Mouse (Mus musculus): ENCODE measurements at regions not wholly inside any gene's neighbourhood (a gene's known extent, or its start where the extent isn't known, plus 50 kb on each side); places are given as distances from the start of the nearest gene placed in this dataset.

DNA sequence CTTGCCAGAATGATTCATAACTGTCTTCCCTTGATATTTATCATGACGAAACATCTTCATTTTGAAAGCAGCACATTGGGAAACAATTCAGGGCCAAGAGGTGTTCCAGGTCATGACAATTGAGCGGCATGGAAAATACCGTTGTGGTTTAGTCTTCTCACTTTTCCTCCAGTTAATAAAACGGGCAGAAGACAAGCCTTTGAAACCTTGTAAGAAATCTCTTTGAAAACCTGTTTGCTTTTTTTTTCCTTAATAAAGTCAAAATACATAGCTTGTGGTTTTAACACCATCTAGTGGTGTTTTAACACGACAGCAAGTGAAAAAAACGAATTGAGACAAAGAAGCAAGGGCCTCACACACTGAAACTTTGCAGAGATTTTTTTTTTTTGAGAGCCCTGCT lies 1389.0 kb upstream of the Acvr2a start:
- ATAC-seq (replicated peaks; ENCODE audit: low FRiP score, low read depth) (no peak), DNase-seq (ENCODE audit: low spot score) (peak; percentile 65)
- H3K4me1 ChIP-seq (replicated peaks; ENCODE audit: insufficient read depth, low read length): no peaks in the 10 kb centered on the region
- H3K27ac ChIP-seq: no peak overlapping the region
- H3K27me3 ChIP-seq (ENCODE audit: insufficient read depth, low read length): no peaks in the 10 kb centered on the region
- H3K4me2 ChIP-seq (ENCODE audit: low read length): no peak overlapping the region
- no peak overlapping the region for H3K9ac ChIP-seq (ENCODE audit: low read depth, low read length)
- no peaks in the 10 kb centered on the region for H3K36me3 ChIP-seq (ENCODE audit: insufficient read depth, low read length)
- peak; percentile 61 for TF ChIP-seq CTCF (IDR thresholded peaks at IDR 0.05; ENCODE audit: low read depth)
- no peak overlapping the region for H3K4me3 ChIP-seq (replicated peaks; ENCODE audit: low read depth, low read length)
- WGBS: 20% methylated on average over 6 of the region's 6 CpGs
- H3K9me3 ChIP-seq (replicated peaks; ENCODE audit: low read length): no peaks in the 10 kb centered on the region

GRCm38 (mm10) chr2:47429843-47430242 lies 1384.1 kb upstream of the Acvr2a start:
- no peak overlapping the region for H3K4me3 ChIP-seq (replicated peaks; ENCODE audit: low read depth, low read length)
- no peaks in the 10 kb centered on the region for H3K36me3 ChIP-seq (ENCODE audit: insufficient read depth, low read length)
- no peak for ATAC-seq (replicated peaks; ENCODE audit: low FRiP score, low read depth)
- H3K9me3 ChIP-seq (replicated peaks; ENCODE audit: low read length): no peaks in the 10 kb centered on the region
- H3K4me2 ChIP-seq (ENCODE audit: low read length): no peak overlapping the region
- no peak overlapping the region for H3K9ac ChIP-seq (ENCODE audit: low read depth, low read length)
- H3K27me3 ChIP-seq (ENCODE audit: insufficient read depth, low read length): no peaks in the 10 kb centered on the region
- 83% methylated on average over 2 of the region's 2 CpGs for WGBS
- no peaks in the 10 kb centered on the region for H3K4me1 ChIP-seq (replicated peaks; ENCODE audit: insufficient read depth, low read length)
- no peak for TF ChIP-seq CTCF (IDR thresholded peaks at IDR 0.05; ENCODE audit: low read depth)
- no peak overlapping the region for H3K27ac ChIP-seq
- DNase-seq (ENCODE audit: low spot score): no peak

GRCm38 (mm10) chr2:47466043-47466442 lies 1347.9 kb upstream of the Acvr2a start:
- no peak for ATAC-seq (replicated peaks; ENCODE audit: low FRiP score, low read depth)
- H3K9ac ChIP-seq (ENCODE audit: low read depth, low read length): no peak overlapping the region
- H3K4me3 ChIP-seq (replicated peaks; ENCODE audit: low read depth, low read length): no peak overlapping the region
- H3K4me1 ChIP-seq (replicated peaks; ENCODE audit: insufficient read depth, low read length): no peaks in the 10 kb centered on the region
- H3K4me2 ChIP-seq (ENCODE audit: low read length): no peak overlapping the region
- TF ChIP-seq CTCF (IDR thresholded peaks at IDR 0.05; ENCODE audit: low read depth): peak; percentile 37; the same call in 1 of the 2 replicates
- WGBS: 73% methylated on average over 4 of the region's 4 CpGs
- no peaks in the 10 kb centered on the region for H3K9me3 ChIP-seq (replicated peaks; ENCODE audit: low read length)
- no peaks in the 10 kb centered on the region for H3K27me3 ChIP-seq (ENCODE audit: insufficient read depth, low read length)
- no peaks in the 10 kb centered on the region for H3K36me3 ChIP-seq (ENCODE audit: insufficient read depth, low read length)
- DNase-seq (ENCODE audit: low spot score): no peak
- no peak overlapping the region for H3K27ac ChIP-seq

DNA sequence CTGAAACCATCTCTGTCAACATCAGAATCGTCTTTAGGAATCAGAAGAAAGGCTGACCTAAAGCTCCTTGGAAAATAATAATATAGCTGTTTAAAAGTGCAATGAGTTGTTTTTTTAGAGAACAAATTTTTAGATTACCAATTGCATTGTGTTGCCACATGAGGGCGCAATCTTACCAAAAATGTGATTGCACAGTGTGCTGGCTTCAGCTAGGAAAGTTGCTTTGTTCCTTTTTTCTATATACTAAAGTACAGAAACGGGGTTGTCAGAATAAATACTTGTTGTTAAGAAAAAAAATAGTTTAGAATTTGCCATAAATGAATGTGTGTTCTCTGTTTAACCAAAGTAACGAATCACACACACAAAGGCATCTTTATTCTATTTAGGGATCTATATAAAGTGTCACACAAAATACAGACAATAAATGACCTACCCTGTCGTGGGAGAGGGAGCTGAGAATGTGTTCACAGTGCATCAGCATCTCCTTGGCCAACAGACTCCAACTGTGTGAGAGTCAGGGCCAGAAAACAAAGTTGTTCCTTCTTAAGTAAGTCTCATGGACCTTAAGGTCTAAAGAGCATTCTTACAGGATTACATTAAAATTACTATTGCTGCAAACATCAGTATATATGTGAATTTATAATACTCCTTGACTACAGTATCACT lies 1321.9 kb upstream of the Acvr2a start:
- Histone ChIP-seq H3K9ac (ENCODE audit: low read depth, low read length) (no peak overlapping the region), H3K4me2 (ENCODE audit: low read length) (no peak overlapping the region), H3K4me1 (replicated peaks; ENCODE audit: insufficient read depth, low read length) (no peaks in the 10 kb centered on the region), H3K27me3 (ENCODE audit: insufficient read depth, low read length) (no peaks in the 10 kb centered on the region), H3K36me3 (ENCODE audit: insufficient read depth, low read length) (no peaks in the 10 kb centered on the region), H3K9me3 (replicated peaks; ENCODE audit: low read length) (no peaks in the 10 kb centered on the region), H3K27ac (no peak overlapping the region), H3K4me3 (replicated peaks; ENCODE audit: low read depth, low read length) (no peak overlapping the region)
- 20% methylated on average over 5 of the region's 5 CpGs for WGBS
- ATAC-seq (replicated peaks; ENCODE audit: low FRiP score, low read depth): no peak
- peak; percentile 88 for TF ChIP-seq CTCF (IDR thresholded peaks at IDR 0.05; ENCODE audit: low read depth)
- DNase-seq (ENCODE audit: low spot score): peak; percentile 74

All from kidney, postnatal 0 days (tissue).